Mouse (Mus musculus) erythroid progenitor cell, adult 5-6 weeks (primary cell): ENCODE measurements at regions not wholly inside any gene's neighbourhood (a gene's known extent, or its start where the extent isn't known, plus 50 kb on each side); places are given as distances from the start of the nearest gene placed in this dataset.

Experiments used
- ATAC-seq: replicated peaks from 2 replicates; pipeline ENCODE4 v1.8.0; 2016; ENCODE audit warnings: moderate number of reproducible peaks, mild to moderate bottlenecking, moderate TSS enrichment, inconsistent platforms; ENCODE audit not compliant: poor library complexity, low FRiP score, severe bottlenecking

- ATAC-seq = no peak
These were observed 1134.2 kb upstream of the Cited2 start for GRCm38 (mm10) chr10:16588833-16589232.

DNA sequence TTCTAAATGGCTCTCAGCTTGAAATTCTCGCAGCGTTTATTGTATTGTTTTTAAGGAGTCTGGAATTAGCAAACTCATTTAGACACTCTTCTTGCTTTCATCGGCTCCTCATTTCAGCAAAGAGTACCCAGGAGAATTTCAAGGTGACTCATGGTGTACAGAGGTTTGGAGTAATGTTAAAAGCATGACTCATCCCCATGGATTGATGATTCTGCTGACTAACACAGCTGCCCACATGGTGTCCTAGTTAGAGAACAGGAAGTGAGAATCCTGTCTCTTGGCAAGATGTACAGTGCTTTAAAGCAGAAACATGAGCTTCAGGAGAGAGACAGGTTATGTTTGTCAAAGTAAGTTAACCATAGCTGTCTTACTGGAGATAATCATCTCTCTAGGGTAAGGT is 1133.6 kb upstream of the Cited2 start:
- ATAC-seq = no peak

- ATAC-seq = no peak
These were observed 1130.1 kb upstream of the Cited2 start for GRCm38 (mm10) chr10:16592870-16593269.

- ATAC-seq = no peak
These were observed 1123.0 kb upstream of the Cited2 start for GRCm38 (mm10) chr10:16600041-16600440.

DNA sequence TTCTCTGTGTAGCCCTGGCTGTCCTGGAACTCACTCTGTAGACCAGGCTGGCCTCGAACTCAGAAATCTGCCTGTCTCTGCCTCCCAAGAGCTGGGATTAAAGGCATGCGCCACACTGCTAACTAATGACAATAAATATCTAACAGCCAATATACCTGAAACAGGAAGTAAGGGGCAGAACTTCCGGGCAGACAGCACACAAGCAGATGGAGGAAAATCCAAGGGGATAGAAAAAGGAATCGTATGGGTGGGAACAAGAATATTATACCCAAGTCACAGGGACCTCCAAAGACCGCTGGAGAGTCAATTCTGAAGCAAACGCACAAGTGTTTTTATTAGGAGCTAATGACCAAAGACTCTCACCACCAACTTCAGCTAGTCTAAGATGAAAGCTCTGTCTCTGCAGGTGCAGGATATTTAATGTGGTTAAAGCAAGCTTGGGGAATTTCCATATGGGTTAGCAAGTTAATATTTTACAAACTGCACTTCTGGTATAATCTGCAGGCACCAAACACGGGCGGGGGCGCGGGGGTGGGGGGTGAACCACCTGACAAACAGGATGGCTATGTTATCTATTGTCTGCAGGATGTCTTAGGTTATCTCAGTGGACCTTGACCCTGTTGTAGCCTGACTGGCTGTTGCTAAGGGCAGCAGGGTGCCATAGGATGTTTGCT is 1122.3 kb upstream of the Cited2 start:
- peak; percentile 88 for ATAC-seq

- peak; percentile 60 for ATAC-seq
These were observed 1121.8 kb upstream of the Cited2 start for GRCm38 (mm10) chr10:16601225-16601595.

DNA sequence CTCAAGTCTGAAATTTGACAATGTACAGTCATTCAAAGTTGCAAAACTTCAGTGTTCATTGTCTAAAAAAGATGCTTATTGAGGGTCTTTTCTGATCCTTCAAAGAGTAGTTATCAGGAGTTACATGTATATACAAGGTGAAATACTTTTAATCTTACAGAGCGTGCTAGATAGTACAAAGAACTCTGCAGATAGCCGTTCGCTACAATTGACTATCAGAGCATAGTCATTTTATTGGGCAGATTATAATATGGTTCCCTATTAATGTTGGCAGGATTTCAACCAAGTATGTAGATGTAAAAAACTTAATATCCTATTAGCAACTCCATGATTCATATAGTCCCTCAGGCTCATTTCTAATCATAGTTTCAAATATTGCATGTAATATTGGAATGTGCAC is 1114.7 kb upstream of the Cited2 start:
- ATAC-seq = no peak

GRCm38 (mm10) chr10:16618752-16619151 is 1104.3 kb upstream of the Cited2 start:
- ATAC-seq = peak; percentile 63

DNA sequence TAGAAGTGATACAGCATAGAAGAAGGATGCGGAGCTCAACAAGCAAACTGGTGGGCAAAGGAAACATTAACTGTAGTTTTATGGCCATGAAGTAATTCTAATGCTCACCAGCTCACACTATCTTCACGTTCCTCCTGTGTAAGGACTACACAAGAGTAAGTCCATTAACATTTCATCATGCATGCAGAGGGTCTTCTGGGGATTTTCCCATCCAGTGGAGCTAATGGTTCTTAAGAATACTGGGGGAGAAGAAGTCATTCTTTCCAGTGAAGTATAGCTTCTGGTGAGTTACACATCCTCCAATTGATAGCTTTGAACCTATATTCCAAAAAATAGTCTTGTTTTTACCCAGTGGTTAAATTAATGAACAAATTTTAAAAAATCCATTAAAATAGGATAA is 1103.4 kb upstream of the Cited2 start:
- ATAC-seq = no peak

DNA sequence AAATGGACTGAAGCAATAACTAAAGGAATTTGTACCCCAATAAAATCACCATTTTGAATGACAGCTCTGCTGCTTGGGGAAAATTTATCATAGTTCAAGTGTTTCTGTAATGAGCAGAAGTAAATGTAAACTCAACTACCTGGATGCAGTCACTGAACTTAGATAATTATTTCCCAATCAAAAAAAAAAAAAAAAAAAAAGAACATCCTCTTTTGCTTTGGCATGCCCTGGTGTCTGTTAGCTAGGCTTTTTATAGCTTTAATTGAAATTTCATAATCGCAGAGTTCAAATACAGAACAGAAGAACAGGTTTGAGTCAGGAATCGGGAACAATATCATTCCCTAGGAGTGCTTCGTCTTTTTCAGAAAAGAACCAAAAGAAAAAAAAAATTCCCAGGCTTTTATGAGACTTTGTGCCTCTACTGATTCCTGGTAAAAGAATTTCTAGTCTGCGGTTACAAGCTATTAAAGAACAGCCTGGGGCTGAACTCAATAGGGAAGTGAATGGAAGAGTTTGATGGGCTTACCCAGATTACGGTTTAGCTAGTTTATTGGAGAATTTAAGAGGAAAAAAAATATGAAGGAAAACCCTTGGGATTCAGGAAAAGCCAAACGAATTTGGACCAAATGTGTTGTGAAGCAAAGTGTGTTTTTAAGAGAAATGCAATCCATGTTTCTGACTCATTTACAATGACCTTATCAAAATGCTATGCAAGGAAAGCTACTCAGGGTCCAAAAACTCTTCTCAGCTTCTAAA is 1102.0 kb upstream of the Cited2 start:
- ATAC-seq = no peak

- ATAC-seq = no peak
These were observed 1100.2 kb upstream of the Cited2 start for GRCm38 (mm10) chr10:16622821-16623220.

DNA sequence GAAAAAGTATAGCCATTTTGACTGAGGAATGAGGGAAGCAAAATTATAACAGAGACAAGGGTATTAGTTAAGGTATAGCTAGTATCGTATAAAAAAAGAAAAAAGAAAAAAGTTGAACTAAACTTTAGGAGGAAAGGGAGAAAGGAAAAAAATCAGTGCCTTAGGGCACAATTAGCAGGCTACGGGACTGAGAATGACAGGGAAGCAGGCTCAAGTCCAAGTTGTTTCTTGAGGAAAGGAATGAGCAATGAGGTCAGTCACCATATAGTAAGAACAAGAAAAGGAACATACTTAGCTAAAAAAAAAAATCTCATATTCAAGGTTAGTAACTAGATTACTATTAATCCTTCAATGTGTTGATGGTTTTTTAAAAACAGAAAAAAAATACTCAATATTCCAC is 1089.8 kb upstream of the Cited2 start:
- ATAC-seq = no peak

GRCm38 (mm10) chr10:16635463-16635862 is 1087.6 kb upstream of the Cited2 start:
- no peak for ATAC-seq

DNA sequence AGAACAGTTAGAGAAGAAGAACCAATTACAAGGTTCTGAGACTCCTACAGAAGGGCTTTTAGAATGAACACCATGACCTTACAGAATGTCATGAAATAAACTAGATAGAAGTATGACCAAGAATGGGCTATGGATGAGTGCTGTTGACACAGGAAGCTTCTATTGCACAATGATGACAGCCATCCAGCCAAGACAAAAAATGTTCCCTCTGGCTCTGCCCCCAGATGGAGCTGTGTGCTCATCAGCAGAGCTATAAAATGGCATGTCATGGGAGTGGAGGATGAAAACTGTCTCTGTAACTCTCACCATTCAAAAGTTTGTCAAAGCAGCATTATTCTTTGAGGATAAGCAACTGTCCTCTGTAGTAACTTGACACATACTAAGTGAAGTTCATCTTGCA is 1086.0 kb upstream of the Cited2 start:
- ATAC-seq = 0 out of 2 replicates have a peak, but pooled peaks have one; percentile 36

DNA sequence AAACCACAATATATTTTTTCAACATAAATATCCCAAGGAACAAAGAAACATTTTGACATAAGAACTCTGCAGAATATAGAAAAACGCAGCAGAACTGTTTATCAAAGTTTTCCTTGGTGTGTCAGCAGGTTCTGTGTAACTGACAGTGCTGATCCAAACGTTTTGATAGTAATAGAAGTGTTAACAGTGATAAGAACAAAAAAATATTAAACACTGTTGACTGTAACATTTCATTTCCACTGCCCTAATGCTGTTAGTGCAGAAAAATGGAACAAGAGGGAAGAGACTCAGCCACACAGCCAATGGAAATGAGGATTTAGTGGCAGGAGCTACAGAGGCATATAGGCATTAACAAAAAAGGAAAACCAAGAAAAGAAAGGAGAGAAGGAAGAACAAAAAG is 1084.9 kb upstream of the Cited2 start:
- 0 out of 2 replicates have a peak, but pooled peaks have one; percentile 54 for ATAC-seq

DNA sequence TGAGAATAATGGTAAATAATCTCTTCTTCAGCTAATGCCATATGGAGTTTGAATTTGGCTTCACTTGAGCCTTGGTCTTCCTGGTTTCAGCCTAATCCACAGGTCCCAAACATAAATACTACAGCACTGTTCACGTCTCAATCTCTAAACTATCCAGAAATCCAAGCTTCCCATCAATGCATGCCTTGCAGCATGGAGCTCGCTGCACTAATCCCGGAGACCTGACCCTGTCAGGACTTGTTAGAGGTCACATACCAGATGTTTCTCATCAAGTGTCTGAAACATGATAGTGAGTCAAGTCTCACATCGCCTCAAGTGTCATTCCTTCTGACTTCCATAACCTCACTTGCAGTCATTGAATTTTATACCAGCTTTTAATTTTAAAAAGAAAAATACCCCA is 1082.9 kb upstream of the Cited2 start:
- ATAC-seq = no peak

GRCm38 (mm10) chr10:16650120-16650519 is 1072.9 kb upstream of the Cited2 start:
- peak; percentile 41; the same call in 1 of the 2 replicates for ATAC-seq

DNA sequence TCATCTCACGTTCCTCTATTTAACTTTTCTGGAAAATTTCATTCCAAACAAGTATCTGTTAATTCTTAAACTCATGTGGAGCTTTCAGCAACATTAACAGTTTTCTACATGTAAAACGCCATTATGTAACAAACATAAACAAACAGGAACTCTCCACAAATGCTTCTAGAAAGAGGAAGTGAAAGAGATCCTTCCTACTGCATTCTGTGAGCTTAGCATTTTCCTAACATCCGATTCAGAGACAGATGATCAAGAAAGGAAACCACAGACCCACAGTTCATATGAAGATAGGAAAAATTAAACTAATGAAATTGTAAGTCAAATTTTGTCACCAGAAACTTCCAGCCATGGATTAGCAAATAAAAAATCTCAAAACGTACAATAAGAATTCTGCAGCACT is 1070.6 kb upstream of the Cited2 start:
- no peak for ATAC-seq

DNA sequence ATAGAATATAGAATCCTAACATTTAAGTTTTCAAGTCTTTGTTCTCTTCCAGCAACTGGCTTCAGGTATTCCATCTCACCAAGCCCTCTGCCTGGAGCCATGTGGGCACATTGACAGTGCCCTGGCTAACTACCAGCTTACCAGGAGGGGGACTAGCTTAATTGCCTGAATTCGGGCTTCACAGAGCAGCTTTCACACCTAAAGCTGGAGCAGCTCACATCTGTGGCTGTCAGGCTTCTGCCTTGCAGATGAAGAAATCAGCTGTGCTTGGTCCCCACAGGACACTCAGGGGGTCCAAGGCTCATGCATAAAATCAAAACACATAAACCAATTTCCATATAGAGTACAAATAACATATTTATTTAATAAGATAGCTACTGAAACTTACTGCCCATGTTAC is 1058.5 kb upstream of the Cited2 start:
- no peak for ATAC-seq

GRCm38 (mm10) chr10:16670286-16670685 is 1052.7 kb upstream of the Cited2 start:
- no peak for ATAC-seq

- ATAC-seq = no peak
These were observed 1042.0 kb upstream of the Cited2 start for GRCm38 (mm10) chr10:16681001-16681400.

DNA sequence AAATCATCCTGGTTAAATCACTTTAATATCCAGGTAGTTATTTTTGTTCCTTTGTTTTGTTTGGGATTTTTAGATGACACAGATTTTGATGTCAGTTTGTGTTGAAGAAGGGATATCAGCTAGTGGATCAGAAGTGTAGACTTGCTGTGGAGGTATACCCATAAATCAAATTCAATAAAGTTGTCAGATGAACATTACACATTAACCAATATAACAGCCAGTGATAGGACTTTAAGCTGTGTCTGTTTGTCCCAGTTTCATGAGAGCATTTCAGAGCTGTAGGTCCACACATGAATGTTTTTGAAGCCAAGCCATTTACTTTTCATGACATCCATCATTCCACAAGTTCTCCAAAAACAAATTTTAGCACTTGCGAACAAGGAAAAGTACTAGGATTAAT is 1037.7 kb upstream of the Cited2 start:
- no peak for ATAC-seq
